Mouse (Mus musculus): ENCODE measurements around the gene Ppp5c.

The Ppp5c gene

DNA sequence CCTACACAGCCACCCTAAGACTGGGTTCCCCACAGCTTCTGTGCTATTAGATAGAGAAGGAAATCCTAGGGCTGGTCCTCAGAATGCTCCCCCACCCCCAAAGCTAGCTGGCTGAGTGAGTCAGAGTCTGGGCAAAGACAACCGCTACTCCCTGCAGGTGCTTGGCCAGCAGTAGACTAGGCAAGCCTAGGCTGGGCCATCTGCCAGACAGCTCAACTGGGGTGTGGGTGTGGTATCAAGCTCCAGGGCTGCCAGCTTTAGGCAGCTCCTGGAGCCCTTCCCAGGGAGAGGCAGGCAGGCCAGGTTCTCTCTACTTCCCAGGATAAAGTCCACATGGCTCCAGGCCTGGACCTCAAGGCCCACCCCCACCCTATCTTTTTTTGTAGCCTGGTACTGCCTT, 10.7 kb downstream of the Ppp5c start:
- DNase-seq (ENCODE audit: low spot score in 2 of 2), result peak in 1 of 2 experiments; percentile 45

GRCm38 (mm10) chr7:17015381-17015780, 12.3 kb downstream of the Ppp5c start:
- no peak for DNase-seq (ENCODE audit: low spot score in 2 of 2)

DNA sequence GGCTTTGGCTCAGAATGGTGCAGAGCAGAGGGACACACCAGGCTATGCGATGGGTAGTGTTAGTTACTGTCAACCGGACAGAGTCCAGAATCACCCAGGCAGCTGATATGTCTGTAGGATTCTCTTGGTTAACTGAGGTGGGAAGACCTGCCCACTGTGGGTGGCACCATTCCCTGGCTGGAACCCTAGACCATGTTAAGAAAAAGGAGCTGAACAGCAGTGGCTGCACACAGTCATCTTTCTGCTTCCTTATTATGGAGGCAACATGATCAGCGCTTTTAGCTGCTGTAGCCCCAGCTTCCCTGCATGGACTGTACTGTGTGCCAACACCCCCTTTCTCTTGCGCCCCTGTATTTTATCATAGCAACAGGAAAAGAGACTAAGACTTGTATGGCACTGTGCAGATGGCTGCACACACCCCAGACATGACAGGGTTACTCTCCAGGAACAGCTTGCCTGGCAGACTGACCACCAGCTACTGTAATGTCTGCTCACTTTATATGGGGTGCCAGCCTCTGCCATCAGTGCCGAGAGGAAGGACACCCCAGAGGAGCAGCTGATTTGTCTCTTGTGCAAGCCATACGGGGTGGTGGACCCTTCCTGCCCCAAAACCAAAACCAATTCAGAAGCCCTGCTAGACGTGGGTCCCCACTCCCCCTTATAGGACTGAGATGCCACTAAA, 15.7 kb downstream of the Ppp5c start:
- DNase-seq (ENCODE audit: low spot score in 2 of 2), result no peak

- no peak for DNase-seq (ENCODE audit: low spot score in 2 of 2)
These were observed 17.7 kb downstream of the Ppp5c start for GRCm38 (mm10) chr7:17010010-17010347.

- no peak for DNase-seq (ENCODE audit: low spot score in 2 of 2)
These were observed 18.3 kb downstream of the Ppp5c start for GRCm38 (mm10) chr7:17009326-17010009.

- peak in 1 of 2 experiments; percentile 45 for DNase-seq (ENCODE audit: low spot score in 2 of 2)
These were observed 20.4 kb downstream of the Ppp5c start for GRCm38 (mm10) chr7:17007300-17007699.

DNA sequence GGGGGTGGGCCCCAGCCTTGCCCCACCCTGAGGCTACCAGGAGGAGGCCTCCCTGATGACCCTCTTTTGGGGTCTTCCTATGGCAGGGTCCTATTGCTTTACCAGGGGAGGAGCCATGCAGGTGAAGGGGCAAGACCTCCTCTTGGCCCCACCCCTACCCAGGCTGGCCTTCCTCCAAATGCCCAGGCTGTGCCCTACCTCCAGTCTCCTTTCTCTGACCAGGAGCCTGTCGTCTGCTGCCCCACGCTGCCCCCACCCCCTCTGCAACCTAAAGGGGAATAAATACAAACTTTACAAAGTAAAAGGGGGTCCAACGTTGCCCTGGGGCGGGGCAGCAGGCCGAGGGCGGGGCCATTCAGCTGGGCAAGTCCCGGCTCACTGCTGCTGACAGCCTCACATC, 23.0 kb downstream of the Ppp5c start:
- no peak for DNase-seq (ENCODE audit: low spot score in 2 of 2)

GRCm38 (mm10) chr7:17003230-17003960, 24.3 kb downstream of the Ppp5c start:
- DNase-seq (ENCODE audit: low spot score in 2 of 2), result no peak

DNA sequence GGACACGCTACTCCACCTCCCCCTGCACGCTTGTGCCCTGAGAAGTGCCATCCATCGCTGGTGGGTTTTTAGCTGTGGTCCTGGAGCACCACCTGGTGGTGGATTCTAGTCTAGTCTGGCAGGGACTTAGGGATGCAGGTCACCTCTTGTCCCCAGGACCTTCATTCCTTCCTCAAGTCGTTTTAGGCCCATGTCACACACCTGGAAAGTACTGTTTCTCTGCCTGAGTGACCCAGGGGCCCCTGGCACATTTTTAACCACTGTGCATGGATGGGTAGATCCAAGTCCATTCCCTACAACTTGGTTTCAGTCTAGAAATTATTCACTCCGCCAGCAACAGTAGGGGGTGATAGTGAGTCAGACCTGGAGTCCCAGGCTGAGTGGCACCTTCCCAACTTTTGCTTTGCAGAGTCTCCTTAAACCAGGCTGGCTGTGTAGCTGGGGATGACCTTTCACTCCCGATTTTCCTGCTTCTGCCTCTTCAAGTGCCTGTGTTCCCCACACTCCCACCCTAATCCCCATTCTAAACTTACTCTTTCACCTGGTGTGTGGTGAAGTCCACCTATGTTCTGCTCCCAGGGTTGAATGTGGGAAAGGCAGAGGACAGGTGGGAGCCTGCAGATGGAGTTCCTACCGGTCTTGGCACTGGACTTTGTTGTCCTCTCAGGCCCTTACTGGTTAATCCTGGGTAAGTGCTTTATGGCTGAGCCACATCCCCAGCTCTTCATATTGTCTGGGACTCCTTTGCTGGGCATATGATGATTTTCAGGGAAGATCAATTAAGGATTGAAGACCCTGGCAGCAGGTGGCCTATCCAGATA, 25.1 kb downstream of the Ppp5c start:
- peak; percentile 73 to 87 for DNase-seq (ENCODE audit: low spot score in 2 of 2)

DNA sequence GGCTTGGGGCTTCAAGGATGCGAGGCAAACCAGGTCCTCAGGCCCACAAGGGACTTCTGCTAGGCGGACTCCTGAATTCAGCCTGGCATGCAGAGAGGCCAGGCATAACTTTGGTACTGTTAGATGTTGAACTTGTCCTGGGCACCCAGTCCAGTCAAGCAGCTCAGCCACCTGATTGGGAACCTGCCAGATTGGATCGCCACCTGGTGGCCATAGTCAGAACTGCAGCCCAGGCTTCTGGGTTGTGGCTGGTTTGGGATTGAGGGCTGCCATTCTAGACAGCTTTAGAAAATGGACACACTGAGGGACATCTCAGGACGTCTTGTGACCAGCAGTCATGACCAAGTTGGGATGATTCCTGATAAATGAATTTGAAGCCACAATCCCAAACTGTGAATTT, 28.1 kb downstream of the Ppp5c start:
- DNase-seq (ENCODE audit: low spot score in 2 of 2), result peak; percentile 93 to 95

DNA sequence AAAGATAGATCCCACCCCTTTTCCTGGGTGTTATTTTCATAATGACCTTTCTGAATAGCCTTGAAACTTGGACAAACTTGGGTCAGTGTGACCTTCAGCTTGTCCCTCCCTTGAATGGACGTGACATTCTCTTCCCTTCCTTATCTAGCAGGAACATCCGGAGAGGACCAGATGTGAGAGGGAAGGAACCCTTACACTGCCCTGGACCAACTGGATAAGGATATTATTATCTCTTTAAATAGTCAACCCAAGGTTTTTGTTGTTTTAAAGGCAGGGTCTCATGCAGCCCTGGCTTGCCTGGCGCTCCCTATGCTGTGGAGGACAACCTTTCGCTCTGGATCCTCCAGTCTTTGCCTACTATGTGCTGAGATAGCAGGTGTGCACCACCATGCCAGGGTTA, 28.5 kb downstream of the Ppp5c start:
- no peak for DNase-seq (ENCODE audit: low spot score in 2 of 2)

DNA sequence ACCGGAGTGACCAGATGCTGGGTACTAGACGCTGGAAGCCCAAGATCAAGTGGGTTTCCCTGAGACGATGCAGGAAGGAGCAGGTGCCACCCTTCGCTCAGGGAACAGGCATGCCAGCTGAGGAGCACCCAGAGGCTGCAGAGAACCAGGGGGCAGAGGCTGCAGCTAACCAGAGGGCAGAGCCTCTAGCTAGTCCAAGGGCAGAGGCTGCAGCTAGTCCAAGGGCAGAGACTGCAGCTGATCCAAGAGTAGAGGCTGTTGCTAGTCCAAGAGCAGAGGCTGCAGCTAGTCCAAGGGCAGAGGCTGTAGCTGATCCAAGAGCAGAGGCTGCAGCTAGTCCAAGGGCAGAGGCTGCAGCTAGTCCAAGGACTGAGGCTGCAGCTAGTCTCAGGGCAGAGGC, 32.4 kb downstream of the Ppp5c start:
- DNase-seq (ENCODE audit: low spot score in 2 of 2), result no peak

GRCm38 (mm10) chr7:16994400-16994799, 33.3 kb downstream of the Ppp5c start:
- DNase-seq (ENCODE audit: low spot score in 2 of 2), result no peak

- no peak for DNase-seq (ENCODE audit: low spot score in 2 of 2)
These were observed 33.9 kb downstream of the Ppp5c start for GRCm38 (mm10) chr7:16993651-16994399.

GRCm38 (mm10) chr7:16992451-16992807, 35.3 kb downstream of the Ppp5c start, which contains the start of gene Ccdc8:
Gene Ccdc8 (plus strand): TSS chr7:16992708.
- DNase-seq (ENCODE audit: low spot score in 2 of 2), result no peak

- DNase-seq (ENCODE audit: low spot score in 2 of 2), result no peak
These were observed 35.9 kb downstream of the Ppp5c start for GRCm38 (mm10) chr7:16991681-16992450.

DNA sequence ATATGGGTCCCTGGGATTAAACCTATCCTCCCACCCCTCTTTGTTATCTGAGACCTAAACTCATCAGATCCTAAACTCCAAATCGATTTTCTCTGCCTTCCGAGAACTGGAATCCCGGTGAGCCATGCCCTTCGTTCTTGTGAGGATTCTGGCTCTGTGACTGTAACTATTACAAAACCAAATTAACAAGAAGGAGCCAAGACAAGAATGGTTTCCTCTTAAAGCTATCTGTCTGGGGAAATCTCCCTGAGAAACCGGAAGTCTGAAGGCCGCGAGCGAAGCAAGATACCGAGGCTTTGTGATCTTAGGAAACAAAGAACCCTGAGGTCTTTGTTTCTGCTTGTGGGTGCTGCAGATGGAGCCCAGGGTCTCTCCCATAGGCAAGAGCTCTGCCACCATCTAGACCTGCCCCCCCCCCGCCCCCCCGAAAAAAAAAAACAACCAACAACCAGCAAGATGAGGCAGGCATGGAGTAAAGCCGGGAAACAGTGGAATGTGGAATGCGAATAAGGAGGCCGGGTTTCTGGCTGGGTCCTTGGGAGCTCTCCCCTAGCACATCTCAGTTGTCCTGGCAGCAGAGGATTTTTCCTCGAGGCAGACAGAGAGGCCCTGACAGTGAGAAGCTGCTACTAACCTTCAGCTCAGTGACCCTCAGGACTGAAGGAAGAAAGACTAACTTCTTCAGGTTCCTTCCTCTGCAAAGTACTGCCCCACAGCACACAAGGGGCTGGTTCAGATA, 37.5 kb downstream of the Ppp5c start:
- DNase-seq (ENCODE audit: low spot score in 2 of 2), result no peak

GRCm38 (mm10) chr7:16988405-16988804, 39.3 kb downstream of the Ppp5c start:
- no peak for DNase-seq (ENCODE audit: low spot score in 2 of 2)

- no peak for DNase-seq (ENCODE audit: low spot score in 2 of 2)
These were observed 40.1 kb downstream of the Ppp5c start for GRCm38 (mm10) chr7:16987541-16988149.
